Mouse (Mus musculus) brain, embryonic 14.5 days (tissue): ENCODE results near the gene C1rb. TPM values are rescaled to one million over a fixed set of nuclear protein-coding genes. Genes with fewer than 3 reads are reported as not detected.
"Not testable (repeated sequence)": the region's sequence is repeated elsewhere in the genome, so short reads cannot be mapped to it uniquely, and the experiment has no call there.

Source experiments
- DNase-seq: peaks from one replicate; pipeline ENCODE4 v3.0.0-alpha.2; 2011; ENCODE audit warnings: low read depth
- CTCF ChIP-seq: fragments of 200-500 bp; IDR thresholded peaks from 2 replicates; pipeline ENCODE4 v1.5.1; 2012; ENCODE audit warnings: inconsistent platforms, mild to moderate bottlenecking, moderate library complexity, borderline replicate concordance; ENCODE audit not compliant: insufficient read depth, insufficient read length; ENCODE audit errors: extremely low read depth
- POLR2A ChIP-seq: fragments of 200-500 bp; IDR thresholded peaks from 2 replicates; pipeline ENCODE4 v1.6.1; 2012; ENCODE audit warnings: mild to moderate bottlenecking, inconsistent platforms, borderline replicate concordance; ENCODE audit not compliant: poor library complexity, insufficient read depth, insufficient read length, severe bottlenecking; ENCODE audit errors: extremely low read depth
- polyA plus RNA-seq: library from polyadenylated mRNA; depleted of rRNA; stranded (reverse); fragments of >200 nt; gene quantifications from 2 replicates; pipeline ENCODE4 v1.2.3, GENCODE M21; 2012; rRNA removed

The C1rb gene
- not detected in 2 replicates for polyA plus RNA-seq

DNA sequence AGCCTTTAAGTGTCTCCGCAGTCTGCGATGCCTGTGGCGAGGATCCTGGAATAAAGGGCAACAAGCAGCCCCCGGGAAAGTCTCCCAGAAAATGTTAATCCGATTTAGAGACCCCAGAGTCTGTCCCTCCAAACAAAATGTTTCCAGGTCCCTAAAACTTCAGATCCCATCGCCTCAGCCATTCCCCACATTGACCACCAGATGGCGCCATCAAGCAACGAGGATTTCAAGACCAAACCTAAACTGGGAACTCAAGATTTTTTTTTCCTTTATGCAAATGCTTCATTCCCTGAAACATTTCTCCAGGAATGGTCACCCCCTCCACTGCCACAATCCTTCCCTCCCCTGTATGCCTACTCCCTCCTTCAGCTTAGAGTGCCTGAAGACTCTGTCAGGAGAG is at the start of gene C1rb:
Gene C1rb, plus strand, starts transcription at position 269 of the 400 bp plus-strand sequence.
- peak; percentile 76 for DNase-seq
- TF ChIP-seq POLR2A (no peak), CTCF (peak; percentile 80)

DNA sequence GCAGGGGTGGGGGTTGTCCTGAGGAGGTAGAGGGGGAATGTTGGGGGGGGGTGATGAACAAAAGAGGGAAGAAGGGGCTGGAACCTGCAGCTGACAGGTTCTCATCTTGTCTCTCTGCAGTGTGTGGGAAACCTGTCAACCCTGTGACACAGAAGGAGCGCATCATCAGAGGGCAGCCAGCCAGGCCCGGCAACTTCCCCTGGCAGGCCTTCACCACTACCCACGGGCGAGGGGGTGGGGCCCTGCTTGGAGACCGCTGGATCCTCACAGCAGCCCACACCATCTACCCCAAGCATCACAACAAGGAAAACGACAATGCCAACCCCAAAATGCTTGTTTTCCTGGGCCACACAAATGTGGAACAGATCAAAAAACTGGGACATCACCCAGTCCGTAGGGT is 48.0 kb upstream of the C1rb start:
- DNase-seq: not testable (repeated sequence)

DNA sequence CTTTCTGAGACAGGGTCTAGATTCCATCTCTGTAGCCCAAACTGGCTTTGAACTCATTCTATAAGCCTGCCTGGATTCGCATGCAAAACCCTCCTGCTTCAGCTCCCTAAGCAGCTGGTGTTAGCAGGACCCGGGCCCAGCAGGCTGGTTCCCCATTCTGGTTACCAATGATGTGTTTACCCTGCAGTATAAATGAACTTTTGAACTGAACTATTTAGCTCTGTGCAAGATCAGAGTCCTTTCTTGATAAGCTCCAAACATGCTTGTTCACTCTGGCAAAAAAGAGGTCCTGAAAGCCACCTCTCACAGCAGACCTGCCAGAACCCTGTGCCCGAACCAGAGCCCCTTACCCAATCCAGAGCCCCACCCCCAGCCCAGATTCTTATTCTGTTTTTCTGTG is 42.2 kb upstream of the C1rb start:
- DNase-seq: no peak
- TF ChIP-seq POLR2A (no peak), CTCF (no peak)

DNA sequence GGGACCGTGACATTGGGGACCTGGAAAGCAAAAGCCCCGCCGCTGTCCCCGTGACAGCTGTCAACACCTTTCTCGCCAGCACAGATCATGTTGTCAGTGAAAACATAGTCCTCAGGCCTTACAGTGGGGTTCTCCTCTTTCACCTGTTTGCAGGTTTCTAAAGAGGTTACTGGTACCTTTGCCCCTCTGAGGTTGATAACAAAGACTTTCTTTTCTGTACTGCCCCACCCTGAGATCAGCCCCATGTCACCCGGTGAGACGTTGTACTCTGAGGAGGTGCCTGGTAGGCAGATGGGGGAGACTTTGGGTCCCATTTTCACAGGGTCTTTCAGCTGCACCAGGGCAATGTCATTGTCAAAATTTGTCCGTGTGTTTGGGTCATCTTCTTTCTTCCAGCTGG is 39.0 kb upstream of the C1rb start:
- no peak for DNase-seq
- TF ChIP-seq CTCF: no peak
- no peak for TF ChIP-seq POLR2A

DNA sequence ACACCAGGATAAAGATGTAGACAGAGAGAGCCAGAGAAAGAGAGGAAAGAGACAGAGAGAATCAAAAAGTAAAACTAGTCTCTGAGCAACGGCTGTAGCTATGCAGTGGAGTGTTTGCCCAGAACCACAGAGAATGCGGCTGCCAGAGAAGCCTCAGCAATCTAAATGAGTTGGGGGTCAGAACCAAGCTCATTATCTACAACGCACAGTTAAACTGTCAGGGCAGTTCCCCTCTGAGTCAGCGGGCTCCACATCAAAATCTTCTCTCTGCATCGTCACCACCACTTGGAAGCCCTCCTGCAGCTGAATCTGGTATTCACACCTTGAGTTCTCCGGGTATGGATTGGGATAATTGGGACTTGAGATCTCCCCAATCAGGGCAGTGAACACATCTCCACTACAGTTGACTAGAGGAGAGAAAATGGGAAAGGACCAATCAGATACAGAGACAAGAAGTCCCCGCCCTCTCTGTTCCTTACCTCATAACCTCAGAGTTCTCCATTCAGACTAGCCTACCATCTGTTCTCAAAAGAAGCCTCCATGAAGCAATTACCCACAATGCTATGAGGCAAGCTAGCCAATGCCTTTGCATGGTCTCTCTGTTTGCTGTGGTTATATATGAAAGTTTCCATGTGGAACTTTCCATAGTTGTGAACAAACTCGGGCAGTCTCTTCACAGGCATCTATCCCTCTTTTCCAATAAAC is 33.8 kb upstream of the C1rb start:
- not testable (repeated sequence) for DNase-seq

DNA sequence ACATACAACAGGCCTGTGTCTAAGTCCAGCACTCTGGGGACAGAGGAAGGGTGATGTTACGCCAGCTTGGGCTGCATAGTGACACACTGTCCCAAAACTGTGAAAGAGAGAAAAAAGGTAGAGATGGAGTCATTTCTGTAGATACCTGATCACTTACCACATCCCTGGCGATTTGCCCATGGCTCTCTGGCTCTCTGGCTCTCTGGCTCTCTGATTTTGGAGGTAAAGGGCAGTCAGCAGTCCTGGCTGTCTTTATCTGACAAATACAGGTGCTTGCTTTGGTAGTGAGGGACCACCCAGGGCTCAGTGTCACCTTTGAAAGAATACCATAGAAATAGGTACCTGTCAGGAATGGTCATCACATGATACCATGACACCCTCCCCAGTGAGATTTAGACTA is 28.9 kb upstream of the C1rb start:
- not testable (repeated sequence) for DNase-seq

DNA sequence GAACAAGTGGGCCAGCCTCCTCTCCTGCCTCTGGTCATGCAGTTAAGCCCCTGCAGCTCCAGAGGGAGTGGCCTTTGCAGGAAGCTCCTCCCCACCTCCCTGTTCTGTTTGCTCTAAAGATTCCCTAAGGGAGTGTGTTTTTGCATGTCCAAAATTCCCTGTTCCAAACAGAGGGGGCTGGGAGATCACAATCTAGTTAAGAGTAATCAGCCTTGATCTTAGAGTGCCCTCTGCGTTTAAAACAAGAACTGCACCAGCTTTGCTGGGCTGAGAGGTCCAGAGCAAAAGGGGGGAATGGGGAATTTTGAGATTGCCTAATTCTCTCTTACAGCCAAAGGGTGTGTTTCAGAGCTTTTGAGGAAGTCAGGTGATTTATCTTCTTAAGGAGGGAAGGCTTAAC is 27.8 kb upstream of the C1rb start, which contains the start of gene C1s1:
Gene C1s1, minus strand, starts transcription at position 76 of the 400 bp plus-strand sequence.
- peak; percentile 5 for DNase-seq
- TF ChIP-seq CTCF: peak; percentile 44; the same call in 1 of the 2 replicates

DNA sequence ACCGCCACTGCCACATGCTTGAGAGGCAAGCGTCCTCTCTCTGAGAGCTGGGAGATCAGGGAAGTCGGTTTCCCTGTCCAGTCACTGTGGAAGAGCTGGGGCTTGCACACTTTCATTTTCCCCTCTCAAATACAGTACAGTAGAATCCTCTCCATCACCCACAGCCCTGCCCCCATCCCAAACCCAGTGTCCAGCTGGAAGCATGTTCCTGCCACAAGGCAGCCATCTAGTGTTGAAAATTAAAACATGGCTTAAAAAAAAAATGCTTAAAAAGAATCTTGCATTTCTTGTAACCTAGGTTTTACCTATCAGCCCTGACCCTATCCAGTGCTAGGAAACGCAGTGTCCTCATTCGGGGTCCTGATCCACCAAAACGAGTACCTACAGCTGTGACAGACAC is 25.6 kb upstream of the C1rb start:
- DNase-seq: no peak
- TF ChIP-seq CTCF: no peak
- no peak for TF ChIP-seq POLR2A

DNA sequence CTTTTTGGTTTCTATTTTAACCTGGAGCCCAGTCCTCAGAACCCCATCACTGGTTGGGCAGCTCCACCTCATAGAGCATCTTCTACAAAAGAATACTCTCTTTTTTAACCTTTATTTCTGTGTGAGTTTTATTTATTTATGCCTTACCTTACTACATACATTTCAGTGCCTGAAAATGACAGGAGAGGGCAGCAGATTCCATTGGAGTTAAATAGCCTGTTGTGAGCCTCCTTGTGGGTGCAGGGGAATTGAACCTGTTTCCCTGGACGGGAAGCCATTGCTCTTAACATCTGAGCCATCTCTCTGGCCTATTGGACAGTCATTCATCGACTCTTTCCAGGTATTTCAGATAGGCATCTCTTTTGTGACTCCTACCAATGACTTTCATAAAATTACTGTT is 24.7 kb upstream of the C1rb start:
- TF ChIP-seq CTCF: no peak
- TF ChIP-seq POLR2A: no peak
- DNase-seq: no peak

DNA sequence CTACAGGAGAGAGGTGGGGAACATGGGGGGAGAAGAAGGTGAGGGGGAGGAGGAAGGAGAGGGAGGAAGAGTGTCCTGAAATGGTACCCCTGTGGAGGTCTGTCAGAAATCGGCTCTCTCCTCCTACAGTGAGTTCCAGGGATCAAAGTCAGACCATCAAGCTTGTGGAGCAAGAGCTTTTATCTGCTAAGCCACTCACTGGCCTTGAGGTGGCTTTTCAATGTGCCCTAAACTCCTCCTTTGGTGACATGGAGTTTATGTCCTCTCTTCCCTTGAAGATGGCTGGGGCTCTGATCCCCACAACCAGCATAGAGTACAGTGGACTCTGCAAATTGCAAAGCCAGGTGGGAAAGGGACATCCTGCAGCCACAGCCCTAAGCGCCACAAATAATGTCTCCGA is 22.1 kb upstream of the C1rb start:
- not testable (repeated sequence) for DNase-seq

DNA sequence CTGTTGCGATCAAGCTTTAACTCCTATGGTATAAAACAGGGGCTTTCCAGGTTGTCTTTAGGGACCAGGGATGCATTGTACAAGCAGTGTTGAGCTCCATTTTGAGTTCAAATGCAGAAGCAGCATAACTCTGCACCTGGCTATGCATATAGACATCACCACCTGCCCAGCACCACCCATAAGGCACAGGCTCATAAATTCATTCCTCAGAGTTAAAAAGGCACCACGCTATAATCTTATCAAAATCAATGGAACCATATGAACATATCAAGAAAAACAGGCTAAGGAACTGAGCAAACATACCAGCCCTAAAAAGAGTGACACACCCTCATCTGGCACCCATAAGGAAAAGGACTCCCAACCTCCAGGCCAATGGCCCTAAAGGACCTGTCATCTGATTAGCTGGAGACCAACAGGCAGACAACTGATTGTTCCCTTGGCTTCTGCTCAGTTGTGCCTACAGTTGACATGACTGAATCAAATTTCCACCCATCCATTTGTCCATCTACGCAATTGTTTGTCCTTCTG is 21.0 kb upstream of the C1rb start:
- TF ChIP-seq CTCF (no peak), POLR2A (no peak)
- no peak for DNase-seq

DNA sequence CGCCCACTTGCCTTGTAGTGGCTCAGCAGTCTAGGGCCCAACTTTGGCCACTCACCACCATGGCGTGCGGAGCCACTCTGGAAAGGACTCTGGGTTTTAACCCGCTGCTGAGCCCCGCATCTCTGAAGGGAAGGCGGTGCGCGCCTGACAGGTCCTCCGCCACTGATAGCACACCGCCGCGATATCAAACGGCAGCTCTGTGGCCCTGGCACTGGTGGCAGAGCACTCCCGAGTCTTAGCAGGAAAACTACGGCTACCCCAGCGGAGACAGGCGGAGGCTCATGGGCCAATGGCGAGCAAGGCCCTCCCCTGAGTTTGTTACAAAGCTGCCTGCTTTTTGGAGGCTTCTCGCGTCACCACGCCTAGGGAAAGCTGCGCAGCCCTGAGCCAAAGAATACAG is 17.3 kb upstream of the C1rb start:
- no peak for TF ChIP-seq CTCF
- TF ChIP-seq POLR2A: no peak
- no peak for DNase-seq

DNA sequence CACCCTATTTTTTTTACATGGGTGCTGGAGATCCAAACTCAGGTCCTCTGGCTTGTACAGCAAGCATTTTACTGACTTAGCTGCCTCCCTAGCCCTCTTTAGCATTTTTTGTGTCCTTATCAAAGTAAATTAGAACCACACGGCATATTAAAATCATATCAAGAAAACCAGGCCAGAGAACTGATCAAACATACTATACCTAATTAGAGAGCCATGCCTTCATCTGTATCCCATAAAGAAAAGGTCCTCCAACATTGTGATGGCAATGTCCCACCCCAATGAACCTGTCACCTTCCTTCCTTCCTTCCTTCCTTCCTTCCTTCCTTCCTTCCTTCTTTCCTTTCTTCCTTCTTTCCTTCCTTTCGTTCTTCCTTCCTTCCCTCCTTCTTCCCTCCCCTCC is 14.1 kb upstream of the C1rb start:
- DNase-seq: not testable (repeated sequence)

DNA sequence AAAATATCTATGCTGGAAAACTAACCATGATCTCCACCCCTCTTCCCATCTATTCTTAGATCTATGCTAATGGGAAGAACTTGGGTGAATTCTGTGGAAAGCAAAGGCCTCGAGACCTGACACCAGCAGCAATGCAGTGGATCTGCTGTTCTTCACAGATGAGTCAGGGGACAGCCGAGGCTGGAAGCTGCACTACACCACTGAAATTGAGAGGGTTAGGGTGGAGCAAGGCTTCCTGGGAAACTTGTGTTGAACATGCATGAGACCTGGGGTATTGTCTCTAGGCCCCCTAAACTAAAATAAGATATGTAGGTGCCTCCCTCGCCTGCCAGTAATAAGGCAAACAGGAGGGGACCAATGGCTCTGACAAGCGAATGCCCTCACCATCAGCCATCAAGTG is 8.9 kb upstream of the C1rb start:
- DNase-seq: not testable (repeated sequence)

DNA sequence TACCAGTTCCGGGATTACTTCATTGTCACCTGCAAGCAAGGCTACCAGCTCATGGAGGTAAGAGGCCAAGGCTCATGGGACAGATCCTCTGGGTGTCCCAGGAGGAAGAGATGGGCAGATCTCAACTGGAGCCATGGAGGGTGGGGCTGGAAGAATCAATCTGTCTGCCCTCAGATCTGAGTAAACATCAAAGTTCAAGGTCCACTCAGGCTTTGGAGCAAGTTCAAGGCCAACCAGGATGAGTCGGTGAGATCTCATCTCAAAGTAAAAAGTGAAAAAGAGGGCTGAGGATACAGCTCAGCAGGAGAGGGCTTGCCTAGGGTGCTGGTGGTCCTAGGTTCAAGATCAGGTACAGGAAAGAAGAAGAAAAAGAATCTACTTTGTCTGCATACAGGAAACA is 8.5 kb upstream of the C1rb start:
- not testable (repeated sequence) for DNase-seq

DNA sequence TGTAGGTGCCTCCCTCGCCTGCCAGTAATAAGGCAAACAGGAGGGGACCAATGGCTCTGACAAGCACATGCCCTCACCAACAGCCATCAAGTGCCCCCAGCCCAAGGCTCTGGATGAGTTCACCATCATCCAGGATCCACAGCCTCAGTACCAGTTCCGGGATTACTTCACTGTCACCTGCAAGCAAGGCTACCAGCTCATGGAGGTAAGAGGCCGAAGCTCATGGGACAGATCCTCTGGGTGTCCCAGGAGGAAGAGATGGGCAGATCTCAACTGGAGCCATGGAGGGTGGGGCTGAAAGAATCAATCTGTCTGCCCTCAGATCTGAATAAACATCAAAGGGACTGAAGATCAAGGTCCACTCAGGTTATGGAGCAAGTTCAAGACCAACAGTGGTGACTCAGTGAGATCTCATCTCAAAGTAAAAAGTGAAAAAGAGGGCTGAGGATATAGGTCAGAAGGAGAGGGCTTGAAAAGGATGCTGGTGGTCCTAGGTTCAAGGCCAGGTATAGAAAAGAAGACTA is 5.1 kb downstream of the C1rb start:
- not testable (repeated sequence) for DNase-seq

DNA sequence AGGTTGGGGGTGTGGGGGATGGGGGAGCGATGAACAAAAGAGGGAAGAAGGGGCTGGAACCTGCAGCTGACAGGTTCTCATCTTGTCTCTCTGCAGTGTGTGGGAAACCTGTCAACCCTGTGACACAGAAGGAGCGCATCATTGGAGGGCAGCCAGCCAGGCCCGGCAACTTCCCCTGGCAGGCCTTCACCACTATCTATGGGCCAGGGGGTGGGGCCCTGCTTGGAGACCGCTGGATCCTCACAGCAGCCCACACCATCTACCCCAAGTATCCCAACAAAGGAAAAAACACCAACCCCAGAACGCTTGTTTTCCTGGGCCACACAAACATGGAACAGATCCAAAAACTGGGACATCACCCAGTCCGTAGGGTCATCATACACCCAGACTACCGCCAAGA is 10.1 kb downstream of the C1rb start:
- not testable (repeated sequence) for DNase-seq
